Mouse (Mus musculus) embryonic facial prominence, embryonic 11.5 days (tissue): ENCODE measurements around the gene Samd4b. TPM values are rescaled to one million over a fixed set of nuclear protein-coding genes. Genes with fewer than 3 reads are reported as not detected.
"Not testable (repeated sequence)": the region's sequence is repeated elsewhere in the genome, so short reads cannot be mapped to it uniquely, and the experiment has no call there.

Experiments
- ATAC-seq: fragments of 200-750 bp; cut with Nextera tagmentation; replicated peaks from 2 replicates; pipeline ENCODE4 v1.8.0; 2017; ENCODE audit warnings: low read depth; ENCODE audit not compliant: insufficient number of reproducible peaks, low FRiP score, low TSS enrichment
- DNase-seq: peaks from one replicate; pipeline ENCODE4 v3.0.0-alpha.2; 2015; ENCODE audit warnings: low spot score
- H3K27ac ChIP-seq: fragments of 300-500 bp; sonication (generic); replicated peaks from 2 replicates; pipeline ENCODE4 v1.5.1; 2014; ENCODE audit warnings: mild to moderate bottlenecking, low read depth, low read length, control low read depth
- H3K27me3 ChIP-seq: fragments of 300-500 bp; sonication (generic); 2 replicates; pipeline ENCODE4 v1.6.1; 2014; ENCODE audit warnings: mild to moderate bottlenecking, low read length, moderate library complexity, mixed read lengths; ENCODE audit not compliant: control insufficient read depth, insufficient read depth
- H3K36me3 ChIP-seq: fragments of 300-500 bp; sonication (generic); replicated peaks from 2 replicates; pipeline ENCODE4 v1.6.1; 2014; ENCODE audit warnings: low read depth, mild to moderate bottlenecking, low read length, moderate library complexity, mixed read lengths; ENCODE audit not compliant: control insufficient read depth, insufficient read depth
- H3K4me1 ChIP-seq: fragments of 300-500 bp; sonication (generic); 2 replicates; pipeline ENCODE4 v1.6.1; 2014; ENCODE audit warnings: low read length, mixed read lengths; ENCODE audit not compliant: control insufficient read depth, insufficient read depth
- H3K4me2 ChIP-seq: fragments of 300-500 bp; sonication (generic); 2 replicates; pipeline ENCODE4 v1.6.1; 2014; ENCODE audit warnings: low read depth, mild to moderate bottlenecking, control low read depth, low read length, moderate library complexity
- H3K4me3 ChIP-seq: fragments of 300-500 bp; sonication (generic); 2 replicates; pipeline ENCODE4 v1.5.1; 2014; ENCODE audit warnings: low read depth, low read length, control low read depth
- H3K9ac ChIP-seq: fragments of 300-500 bp; sonication (generic); replicated peaks from 2 replicates; pipeline ENCODE4 v1.6.1; 2014; ENCODE audit warnings: mild to moderate bottlenecking, control low read depth, low read length
- H3K9me3 ChIP-seq: fragments of 300-500 bp; sonication (generic); replicated peaks from 2 replicates; pipeline ENCODE4 v1.6.1; 2016; ENCODE audit warnings: mild to moderate bottlenecking, low read length, inconsistent platforms, mixed read lengths; ENCODE audit not compliant: control insufficient read depth
- WGBS: fragments of 180-500 bp; shearing (Covaris S2); extraction: QIAGEN DNeasy Blood & Tissue Kit; methylation state at CpG from one replicate; pipeline ENCODE4 v1.1.7; 2014; 5-methylcytosine and 5-hydroxymethylcytosine counted together
- polyA plus RNA-seq: library from polyadenylated mRNA; unstranded; fragments of >200 nt; fragmentation: Nextera tagmentation; extraction: Ambion mirVana; gene quantifications from 2 replicates; pipeline ENCODE4 v1.2.1, GENCODE M21; 2014

The Samd4b gene
- polyA plus RNA-seq, 1 experiment from 2014 or later, result 29.4 TPM

DNA sequence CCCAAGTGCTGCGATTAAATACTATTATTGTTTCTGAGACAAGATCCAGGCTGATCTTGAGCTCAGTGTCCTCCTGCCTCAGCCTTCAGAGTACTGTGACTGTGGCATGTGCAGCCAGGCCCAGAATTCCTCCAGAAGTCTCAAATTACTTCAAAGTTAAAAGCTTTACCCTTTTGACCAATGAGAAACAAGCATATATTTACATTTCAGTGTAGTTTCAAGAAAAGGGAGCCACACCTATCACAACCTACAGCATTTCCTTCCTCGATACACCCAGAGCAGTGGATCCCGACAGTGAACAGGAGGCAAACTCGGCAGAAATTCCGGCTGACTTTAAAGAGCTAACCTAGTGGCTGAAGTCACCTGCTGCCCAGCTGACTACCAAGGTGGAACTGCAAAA, 26.8 kb upstream of the Samd4b start:
- no peaks in the 10 kb centered on the region for H3K9me3 ChIP-seq
- H3K27me3 ChIP-seq, result peaks cover 10% of the 10 kb centered on the region
- no peak for ATAC-seq
- H3K27ac ChIP-seq, result no peak overlapping the region
- H3K4me2 ChIP-seq, result no peak overlapping the region
- no peaks in the 10 kb centered on the region for H3K4me1 ChIP-seq
- WGBS, result 83% methylated on average over 5 of the region's 5 CpGs
- H3K9ac ChIP-seq, result no peak overlapping the region
- H3K36me3 ChIP-seq, result no peaks in the 10 kb centered on the region
- DNase-seq, result no peak
- H3K4me3 ChIP-seq, result no peak overlapping the region

DNA sequence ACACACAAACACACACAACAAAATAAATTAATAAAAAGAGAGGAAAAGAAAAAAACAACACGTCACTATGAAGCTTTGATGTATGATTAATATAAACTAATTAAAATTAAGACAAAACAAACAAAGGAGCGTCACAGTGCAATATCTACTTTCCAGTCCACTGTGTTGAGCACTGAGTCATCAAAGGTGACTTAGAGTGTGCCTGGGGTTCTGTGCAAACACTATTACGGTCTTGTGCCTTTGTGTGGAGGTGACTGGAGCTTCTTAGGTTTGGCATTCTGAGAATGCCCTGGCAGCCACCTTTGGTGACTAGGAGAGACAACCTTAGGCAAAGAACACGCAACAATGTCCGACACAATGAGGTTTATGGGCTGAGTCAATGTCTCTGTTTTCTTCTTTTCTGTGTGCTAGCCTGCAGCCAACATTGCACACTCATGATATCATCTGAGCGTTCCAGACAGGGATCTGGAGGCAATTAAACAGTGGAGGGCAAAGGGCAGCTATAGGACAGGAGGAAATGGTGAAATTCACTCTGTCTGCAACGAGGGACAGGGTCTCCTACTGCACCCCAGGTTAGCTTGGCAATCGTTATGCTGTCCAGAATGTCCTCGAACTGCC, 21.3 kb upstream of the Samd4b start:
- 49% methylated on average over 9 of the region's 9 CpGs for WGBS
- Histone ChIP-seq H3K4me1 (no peaks in the 10 kb centered on the region), H3K4me2 (no peak overlapping the region), H3K9ac (no peak overlapping the region), H3K36me3 (no peaks in the 10 kb centered on the region), H3K4me3 (no peak overlapping the region), H3K27me3 (no peaks in the 10 kb centered on the region), H3K27ac (no peak overlapping the region), H3K9me3 (no peaks in the 10 kb centered on the region)
- ATAC-seq, result no peak
- peak; percentile 68 for DNase-seq

DNA sequence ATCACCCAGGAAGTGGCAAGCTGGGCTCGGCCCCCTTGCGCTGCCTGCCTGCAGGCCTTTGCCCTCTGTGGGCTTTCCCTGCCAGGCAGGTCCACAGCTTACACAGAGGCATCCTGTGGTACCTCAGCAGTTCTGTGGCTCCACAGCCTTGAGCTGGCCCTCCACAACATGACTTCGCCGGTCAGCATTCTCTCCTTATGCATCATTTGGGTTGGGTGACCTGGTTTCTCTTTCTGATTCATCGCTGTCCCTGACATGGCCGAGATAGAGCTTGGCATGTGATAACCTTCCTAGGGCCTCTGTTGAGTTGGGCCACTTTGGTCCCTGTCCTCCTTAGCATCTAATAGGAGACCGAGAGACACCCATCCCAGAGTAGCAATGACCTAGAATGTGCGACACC, 8.0 kb upstream of the Samd4b start:
- Histone ChIP-seq H3K9me3 (no peaks in the 10 kb centered on the region), H3K4me3 (no peak overlapping the region), H3K36me3 (no peaks in the 10 kb centered on the region), H3K4me1 (no peaks in the 10 kb centered on the region), H3K4me2 (no peak overlapping the region), H3K9ac (no peak overlapping the region), H3K27ac (no peak overlapping the region), H3K27me3 (no peaks in the 10 kb centered on the region)
- DNase-seq (no peak), ATAC-seq (no peak)
- WGBS, result 90% methylated on average over 8 of the region's 8 CpGs

DNA sequence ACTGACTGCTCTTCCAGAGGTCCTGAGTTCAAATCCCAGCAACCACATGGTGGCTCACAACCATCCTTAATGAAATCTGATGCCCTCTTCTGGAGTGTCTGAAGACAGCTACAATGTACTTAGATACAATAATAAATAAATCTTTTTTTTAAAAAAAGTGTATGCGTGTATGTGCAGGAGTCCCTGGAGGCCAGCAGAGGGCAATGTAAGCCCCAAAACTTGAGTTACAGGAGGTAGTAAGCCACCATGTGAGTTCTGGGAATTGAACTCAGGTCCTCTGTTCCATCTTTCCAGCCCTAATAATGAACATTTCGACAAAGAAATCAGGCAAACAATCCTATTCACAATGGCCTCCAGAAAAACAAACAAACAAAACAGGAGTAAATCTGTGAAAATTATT, 5.8 kb upstream of the Samd4b start:
- not testable (repeated sequence) for H3K4me1 ChIP-seq, H3K27ac ChIP-seq, DNase-seq, H3K4me3 ChIP-seq, ATAC-seq, H3K4me2 ChIP-seq, H3K9ac ChIP-seq, H3K27me3 ChIP-seq, H3K36me3 ChIP-seq, H3K9me3 ChIP-seq
- 77% methylated on average over 2 of the region's 2 CpGs for WGBS

DNA sequence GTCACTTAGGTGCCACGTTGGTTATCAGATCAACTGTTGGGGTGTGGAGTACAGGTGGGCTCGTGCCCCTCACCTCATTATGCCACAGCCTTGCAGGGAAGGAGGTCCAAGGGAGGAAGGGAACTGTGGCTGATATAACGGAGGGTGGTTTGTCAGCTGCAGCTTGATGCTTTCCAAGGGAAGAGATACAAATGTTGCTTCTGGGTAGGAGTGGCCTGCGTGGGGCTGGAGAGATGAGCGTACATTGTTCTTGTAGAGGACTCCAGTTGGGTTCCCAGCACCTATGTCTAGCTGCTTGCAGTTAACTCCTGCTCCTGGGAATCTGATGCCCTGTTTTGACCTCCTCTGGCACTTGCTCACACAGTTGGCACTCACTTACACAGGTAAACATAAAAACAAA, 5.2 kb upstream of the Samd4b start:
- no peaks in the 10 kb centered on the region for H3K36me3 ChIP-seq
- H3K9ac ChIP-seq, result no peak overlapping the region
- H3K27me3 ChIP-seq, result no peaks in the 10 kb centered on the region
- H3K4me1 ChIP-seq, result no peaks in the 10 kb centered on the region
- ATAC-seq, result no peak
- H3K9me3 ChIP-seq, result no peaks in the 10 kb centered on the region
- no peak for DNase-seq
- no peak overlapping the region for H3K4me3 ChIP-seq
- WGBS, result 76% methylated on average over 5 of the region's 5 CpGs
- H3K4me2 ChIP-seq, result no peak overlapping the region
- H3K27ac ChIP-seq, result no peak overlapping the region

DNA sequence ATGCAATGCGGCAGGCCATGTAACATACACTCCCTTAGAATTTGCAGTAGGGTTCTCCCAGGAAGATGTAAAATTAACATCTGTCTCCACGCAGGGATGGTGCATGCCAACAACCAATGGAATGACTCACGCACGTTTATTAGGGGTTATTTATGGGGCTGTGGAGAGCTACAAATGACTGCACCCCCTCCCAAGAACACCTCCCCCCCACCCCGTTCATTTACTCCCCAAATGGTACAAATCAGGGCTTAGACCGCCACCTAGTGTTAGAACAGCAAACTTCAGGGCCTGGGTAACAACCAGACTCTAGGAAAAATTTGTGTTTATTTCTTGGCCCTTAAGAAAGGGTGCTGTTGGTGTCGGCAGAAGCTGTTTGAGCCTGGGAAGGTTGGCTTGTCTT, 3.7 kb upstream of the Samd4b start:
- no peak overlapping the region for H3K4me2 ChIP-seq
- no peak for ATAC-seq
- H3K27me3 ChIP-seq, result no peaks in the 10 kb centered on the region
- DNase-seq, result peak; percentile 79
- no peak overlapping the region for H3K4me3 ChIP-seq
- 26% methylated on average over 7 of the region's 7 CpGs for WGBS
- peaks cover under 1% of the 10 kb centered on the region; the same call in 1 of the 2 replicates for H3K4me1 ChIP-seq
- H3K27ac ChIP-seq, result no peak overlapping the region
- H3K36me3 ChIP-seq, result no peaks in the 10 kb centered on the region
- no peaks in the 10 kb centered on the region for H3K9me3 ChIP-seq
- H3K9ac ChIP-seq, result no peak overlapping the region

DNA sequence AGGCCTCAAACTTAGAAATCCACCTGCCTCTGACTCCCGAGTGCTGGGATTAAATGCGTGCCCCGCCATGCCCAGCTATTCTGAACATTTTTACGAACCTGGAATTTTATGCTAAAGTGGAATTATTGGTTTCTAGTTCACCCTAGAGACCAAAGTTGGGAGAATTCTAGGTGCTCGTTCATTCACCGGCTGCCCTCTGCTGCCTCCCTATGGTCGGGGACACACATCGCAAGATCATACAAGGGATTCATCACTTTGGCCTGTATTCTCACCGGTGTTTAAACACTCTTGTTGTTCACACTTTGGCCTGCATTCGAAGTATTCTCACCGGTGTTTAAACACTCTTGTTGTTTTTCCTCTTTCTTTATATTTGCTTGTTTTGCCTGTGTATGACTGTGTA, 3.1 kb upstream of the Samd4b start:
- no peak overlapping the region for H3K9ac ChIP-seq
- H3K4me2 ChIP-seq, result no peak overlapping the region
- no peaks in the 10 kb centered on the region for H3K27me3 ChIP-seq
- peaks cover 5% of the 10 kb centered on the region; the same call in 1 of the 2 replicates for H3K4me1 ChIP-seq
- H3K27ac ChIP-seq, result no peak overlapping the region
- 12% methylated on average over 11 of the region's 11 CpGs for WGBS
- H3K4me3 ChIP-seq, result no peak overlapping the region
- ATAC-seq (no peak), DNase-seq (peak; percentile 72)
- no peaks in the 10 kb centered on the region for H3K9me3 ChIP-seq
- no peaks in the 10 kb centered on the region for H3K36me3 ChIP-seq

DNA sequence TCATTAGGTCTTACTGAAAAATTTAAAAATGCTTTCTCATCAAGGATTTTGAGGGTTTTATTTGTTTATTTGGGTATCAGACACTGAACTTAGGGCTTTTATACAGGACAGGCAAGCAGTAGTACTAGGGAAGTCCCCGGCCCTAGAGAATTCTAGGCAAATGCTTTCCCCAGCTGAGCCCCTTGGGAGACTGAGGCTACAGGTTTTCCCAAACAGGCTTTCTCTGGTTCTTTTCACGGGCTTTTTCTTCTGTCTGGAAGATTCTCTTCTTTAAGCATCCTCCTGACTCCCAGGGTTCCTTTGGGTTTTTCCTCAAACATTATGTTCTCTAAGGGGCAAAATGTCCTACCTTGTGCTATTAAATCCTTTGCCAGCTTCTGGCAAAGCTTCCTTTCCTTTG, 1.0 kb upstream of the Samd4b start:
- no peak for DNase-seq
- peaks cover 5% of the 10 kb centered on the region; the same call in 1 of the 2 replicates for H3K4me1 ChIP-seq
- H3K27me3 ChIP-seq, result no peaks in the 10 kb centered on the region
- 56% methylated on average over 2 of the region's 2 CpGs for WGBS
- no peak overlapping the region for H3K4me3 ChIP-seq
- no peaks in the 10 kb centered on the region for H3K9me3 ChIP-seq
- no peak overlapping the region for H3K4me2 ChIP-seq
- no peak overlapping the region for H3K27ac ChIP-seq
- no peak overlapping the region for H3K9ac ChIP-seq
- no peaks in the 10 kb centered on the region for H3K36me3 ChIP-seq
- no peak for ATAC-seq
